Mouse (Mus musculus) liver, postnatal 0 days (tissue): ENCODE data around the gene Trabd2b.

ENCODE experiments used
- CTCF ChIP-seq: sonication (generic); IDR thresholded peaks from 2 replicates; pipeline ENCODE4 v1.5.1; 2016; ENCODE audit warnings: antibody characterized with exemption, low read depth
- EP300 ChIP-seq: IDR thresholded peaks from 2 replicates; pipeline ENCODE4 v1.6.1; 2016; ENCODE audit warnings: antibody characterized with exemption, low read depth, mild to moderate bottlenecking

- TF ChIP-seq CTCF (no peak), EP300 (no peak)
These were observed 79.5 kb downstream of the Trabd2b start for GRCm38 (mm10) chr4:114485996-114486395.
